Mouse (Mus musculus): ENCODE measurements around the gene Runx1.

The Runx1 gene

DNA sequence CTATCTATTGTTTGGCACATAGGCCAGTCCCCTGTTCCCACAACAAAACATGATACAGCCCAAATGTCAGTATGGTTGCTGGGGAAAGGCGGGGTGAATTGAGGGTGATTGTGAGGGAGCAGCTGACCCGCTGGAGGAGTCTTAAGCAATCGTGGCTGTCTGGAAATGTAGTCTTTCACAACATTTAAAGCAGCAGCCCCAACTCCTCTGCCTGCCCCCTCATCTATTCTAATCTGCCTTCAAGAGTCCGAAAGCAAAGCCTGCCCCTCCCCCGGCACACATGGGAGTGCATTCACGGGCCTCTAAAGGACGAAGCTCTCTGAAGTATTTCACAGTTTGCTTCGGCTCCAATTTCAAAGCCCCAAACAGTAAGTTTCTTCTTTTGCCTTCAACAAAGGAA, 213.4 kb downstream of the Runx1 start:
- no peak for DNase-seq (ENCODE audit: low spot score in 2 of 2)

GRCm38 (mm10) chr16:92611641-92612149, 214.3 kb downstream of the Runx1 start:
- no peak for DNase-seq (ENCODE audit: low spot score in 2 of 2)

- DNase-seq (ENCODE audit: low spot score in 2 of 2): no peak
Measured at GRCm38 (mm10) chr16:92610464-92610863, 215.5 kb downstream of the Runx1 start.

DNA sequence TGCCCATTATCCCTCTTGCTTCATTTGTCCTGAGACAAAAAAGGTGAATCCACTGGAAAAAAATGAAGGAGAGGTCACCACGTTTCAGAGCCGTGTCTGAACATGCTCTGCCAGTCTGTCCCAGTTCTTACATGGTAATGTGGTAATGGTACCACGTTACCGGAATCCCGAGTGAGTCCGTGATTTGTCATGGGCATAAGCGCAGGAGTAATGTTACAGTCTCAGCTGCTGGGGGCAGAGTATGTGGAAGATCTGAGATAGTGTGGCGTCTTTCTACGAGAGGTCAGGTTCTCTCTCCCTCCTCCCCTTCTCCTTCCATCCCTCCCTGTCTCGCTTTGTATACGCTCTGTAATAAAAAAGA, 216.3 kb downstream of the Runx1 start:
- DNase-seq (ENCODE audit: low spot score in 2 of 2): no peak

GRCm38 (mm10) chr16:92609006-92609716, 216.8 kb downstream of the Runx1 start:
- DNase-seq (ENCODE audit: low spot score in 2 of 2): no peak

DNA sequence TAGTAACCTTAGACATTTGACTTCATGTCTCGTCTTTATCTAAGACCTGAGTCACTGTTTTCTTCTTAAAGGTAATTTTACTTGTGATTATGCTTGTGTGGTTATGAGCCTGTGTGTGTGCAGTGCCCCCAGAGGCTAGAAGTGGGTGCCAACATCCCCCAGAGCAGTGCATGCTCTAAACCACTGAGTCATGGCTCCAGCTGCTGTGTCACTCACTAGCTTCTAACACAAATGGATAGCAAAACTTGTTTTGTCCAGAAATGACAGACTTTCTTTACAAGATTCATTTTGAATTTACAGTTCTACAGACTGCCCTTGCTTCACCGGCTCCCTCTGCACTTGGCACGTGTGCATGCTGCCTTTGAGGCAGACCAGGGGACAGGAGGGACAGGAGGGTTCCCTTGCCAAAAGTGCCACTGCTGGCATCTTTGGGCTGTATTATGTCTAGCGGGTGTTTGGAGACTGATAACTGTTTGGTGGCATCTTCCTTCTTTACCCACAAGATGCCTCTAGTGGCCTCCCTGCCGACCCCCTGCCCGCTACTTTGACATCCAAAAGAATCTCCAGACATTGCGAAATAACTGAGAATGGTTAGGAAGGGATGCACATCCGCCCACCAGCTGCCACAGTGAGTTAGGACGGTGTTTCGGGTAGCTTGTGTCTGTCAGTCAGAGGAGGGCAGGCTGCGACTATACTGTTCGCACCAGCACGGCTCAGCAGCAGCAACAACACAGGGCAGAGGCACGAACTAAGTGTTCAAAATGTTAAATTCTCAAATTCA, 217.6 kb downstream of the Runx1 start:
- no peak for DNase-seq (ENCODE audit: low spot score in 2 of 2)

DNA sequence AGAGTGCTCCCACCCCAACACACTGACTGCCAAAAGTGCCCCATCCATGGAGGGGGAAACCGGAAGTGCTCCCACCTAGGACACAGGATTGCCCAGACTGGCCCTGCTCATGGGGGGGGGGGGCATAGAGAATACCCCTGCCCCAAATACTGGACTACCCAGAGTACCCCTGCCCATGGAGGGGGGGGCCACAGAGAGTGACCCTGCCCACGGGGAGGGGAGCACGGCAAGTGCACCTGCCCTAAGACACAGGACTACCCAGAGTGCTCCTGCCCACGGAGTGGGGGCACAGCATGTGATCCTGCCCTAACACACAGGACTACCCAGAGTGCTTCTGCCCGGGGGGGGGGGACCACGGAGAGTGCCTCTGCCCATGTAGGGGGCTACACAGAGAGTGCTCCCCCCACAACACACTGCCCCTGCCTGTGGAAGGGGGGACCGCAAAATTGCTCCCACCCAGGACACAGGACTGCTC, 219.4 kb downstream of the Runx1 start:
- no peak for DNase-seq (ENCODE audit: low spot score in 2 of 2)

DNA sequence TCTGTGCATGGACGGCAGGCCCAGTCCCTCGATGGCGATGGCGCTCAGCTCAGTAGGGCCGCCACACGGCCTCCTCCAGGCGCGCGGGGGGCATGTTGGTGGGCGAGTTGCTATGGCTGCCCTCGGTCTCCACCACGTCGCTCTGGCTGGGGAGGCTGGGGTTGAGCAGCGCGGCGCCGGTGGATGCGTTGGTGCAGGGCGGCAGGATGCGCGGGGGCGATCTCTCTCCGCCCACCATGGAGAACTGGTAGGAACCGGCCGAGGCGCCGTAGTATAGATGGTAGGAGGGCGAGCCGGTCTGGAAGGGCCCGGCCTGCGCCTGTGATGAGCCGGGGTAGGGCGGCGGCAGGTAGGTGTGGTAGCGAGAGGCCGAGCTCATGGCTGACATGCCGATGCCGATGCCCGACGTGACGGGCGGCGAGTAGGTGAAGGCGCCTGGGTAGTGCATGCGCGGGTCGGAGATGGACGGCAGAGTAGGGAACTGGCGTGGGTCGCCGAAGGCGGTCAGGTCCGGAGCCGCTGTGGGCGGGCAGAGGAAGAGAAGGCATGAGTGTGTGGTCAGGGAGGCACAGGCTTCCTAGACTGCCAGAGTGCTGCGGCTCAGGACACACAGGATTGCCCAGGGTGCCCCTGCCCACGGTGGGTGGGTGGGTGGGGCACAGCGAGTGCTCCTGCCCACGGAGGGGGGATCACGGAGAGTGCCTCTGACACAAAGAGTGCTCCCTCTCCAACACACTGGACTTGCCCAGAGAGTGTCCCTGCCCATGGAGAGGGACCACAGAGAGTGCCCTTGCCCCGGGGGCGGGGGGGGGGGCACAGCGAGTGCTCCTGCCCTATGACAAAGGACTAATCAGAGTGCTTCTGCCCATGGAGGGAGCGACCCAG, 220.1 kb downstream of the Runx1 start:
- DNase-seq (ENCODE audit: low spot score in 2 of 2): no peak

GRCm38 (mm10) chr16:92602504-92602903, 223.4 kb downstream of the Runx1 start:
- no peak for DNase-seq (ENCODE audit: low spot score in 2 of 2)

DNA sequence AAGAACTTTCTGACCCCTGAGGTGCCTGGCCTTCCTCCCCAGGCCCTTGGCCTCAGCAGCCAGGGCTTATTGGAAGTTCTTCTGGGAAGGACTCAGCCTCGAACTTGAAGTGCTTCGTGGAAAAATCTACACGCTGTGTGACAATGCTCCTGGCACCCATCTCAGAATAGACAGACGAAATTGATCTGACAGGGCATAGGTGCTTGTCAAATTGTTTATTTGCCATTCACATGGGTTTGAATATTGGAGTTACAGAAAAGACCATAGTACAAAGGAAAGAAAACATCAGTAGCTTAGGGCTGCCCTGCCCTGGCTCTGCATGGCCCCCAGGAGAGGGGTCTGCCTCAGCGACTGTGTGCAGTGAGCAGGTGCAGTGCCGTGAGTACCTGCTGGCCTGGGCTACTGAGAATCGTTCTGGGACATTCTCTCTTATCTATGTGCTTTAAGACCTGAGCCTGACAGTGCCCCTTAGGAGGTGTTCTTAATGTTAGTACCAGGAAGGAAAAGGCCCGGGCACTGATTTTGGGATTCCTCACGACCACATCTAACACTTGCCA, 224.6 kb downstream of the Runx1 start:
- DNase-seq (ENCODE audit: low spot score in 2 of 2): no peak

GRCm38 (mm10) chr16:92599451-92599850, 226.5 kb downstream of the Runx1 start:
- DNase-seq (ENCODE audit: low spot score in 2 of 2): no peak

GRCm38 (mm10) chr16:92597655-92598054, 228.3 kb downstream of the Runx1 start:
- DNase-seq (ENCODE audit: low spot score in 2 of 2): no peak

DNA sequence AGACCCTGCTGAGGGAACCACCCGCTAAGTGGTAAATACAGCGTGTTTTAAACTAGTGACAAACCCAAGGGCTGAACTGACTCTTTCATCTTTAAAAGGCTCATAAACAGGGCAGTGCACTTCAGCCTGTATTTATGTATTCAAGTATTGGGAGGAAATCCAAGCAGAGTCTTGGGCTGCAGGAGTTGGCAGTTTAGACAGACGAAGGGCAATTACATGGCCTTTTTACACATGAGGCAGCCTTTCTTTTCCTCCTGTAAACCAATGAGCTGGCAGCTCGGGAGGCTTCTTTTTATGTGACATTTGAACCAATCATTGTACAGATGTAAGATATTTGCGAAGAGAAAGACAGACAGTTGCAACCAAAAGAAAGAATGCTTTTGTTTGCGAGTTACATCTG, 233.7 kb downstream of the Runx1 start:
- no peak for DNase-seq (ENCODE audit: low spot score in 2 of 2)

- no peak for DNase-seq (ENCODE audit: low spot score in 2 of 2)
Measured at GRCm38 (mm10) chr16:92591783-92592182, 234.2 kb downstream of the Runx1 start.

- no peak for DNase-seq (ENCODE audit: low spot score in 2 of 2)
Measured at GRCm38 (mm10) chr16:92587836-92588235, 238.1 kb downstream of the Runx1 start.

- no peak for DNase-seq (ENCODE audit: low spot score in 2 of 2)
Measured at GRCm38 (mm10) chr16:92581767-92582166, 244.2 kb downstream of the Runx1 start.

- DNase-seq (ENCODE audit: low spot score in 2 of 2): no peak
Measured at GRCm38 (mm10) chr16:92580981-92581380, 245.0 kb downstream of the Runx1 start.

DNA sequence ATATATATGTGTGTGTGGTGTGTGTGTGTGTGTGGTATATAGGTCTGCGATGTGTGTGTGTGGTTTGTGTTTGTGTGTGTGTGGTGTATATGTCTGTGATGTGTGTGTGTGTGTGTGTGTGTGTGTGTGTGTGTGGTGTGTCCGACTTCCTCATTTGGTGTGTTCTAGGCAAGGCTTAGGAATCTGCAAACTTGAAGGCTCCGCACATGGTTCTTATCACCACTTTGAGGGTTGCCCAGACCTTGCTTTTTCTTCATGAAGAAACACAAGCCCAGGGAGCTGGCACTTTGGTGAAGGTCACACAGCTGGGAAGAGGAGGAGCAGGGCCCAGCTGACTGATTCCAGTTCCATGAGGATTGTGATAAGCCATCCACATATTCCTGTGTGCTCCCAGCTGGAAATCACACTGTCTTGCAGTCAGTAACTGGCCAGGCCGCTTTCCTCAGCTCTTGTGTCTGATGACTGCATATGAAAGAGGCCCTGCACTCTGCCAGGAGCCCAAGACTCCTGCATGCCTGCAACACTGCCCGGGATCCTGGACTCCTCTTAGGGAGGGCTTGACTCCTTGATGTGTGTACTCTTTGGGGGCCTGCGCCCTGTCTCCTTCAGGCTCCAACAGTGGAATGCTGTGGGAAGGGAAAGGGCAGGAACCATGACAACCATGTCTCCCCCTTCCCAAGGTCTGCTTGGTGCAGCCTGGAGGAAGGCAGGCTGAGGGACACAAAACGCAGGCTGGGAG, 246.9 kb downstream of the Runx1 start:
- DNase-seq (ENCODE audit: low spot score in 2 of 2): no peak

GRCm38 (mm10) chr16:92577381-92577780, 248.6 kb downstream of the Runx1 start:
- DNase-seq (ENCODE audit: low spot score in 2 of 2): no peak

DNA sequence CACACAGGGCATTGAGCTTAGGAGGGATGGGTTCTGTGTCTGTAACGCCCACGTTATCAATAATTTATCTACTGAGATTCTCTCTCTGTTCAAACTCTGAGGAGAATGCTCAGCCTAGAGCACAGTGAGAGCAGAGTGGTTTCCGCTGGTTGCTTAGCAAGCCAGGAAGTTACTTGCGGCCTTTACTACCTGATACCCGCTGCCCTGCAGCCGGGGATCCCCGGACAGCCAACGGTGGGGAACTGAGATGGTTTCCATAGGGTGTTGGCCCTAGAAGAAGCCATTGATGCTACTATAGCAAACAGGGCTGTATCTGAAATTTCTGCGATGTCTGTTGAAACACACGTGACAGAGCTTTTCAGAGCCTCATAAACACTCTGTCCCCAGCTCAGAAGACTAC, 250.2 kb downstream of the Runx1 start:
- no peak for DNase-seq (ENCODE audit: low spot score in 2 of 2)

- DNase-seq (ENCODE audit: low spot score in 2 of 2): no peak
Measured at GRCm38 (mm10) chr16:92573193-92573592, 252.8 kb downstream of the Runx1 start.

Data from thymus, postnatal 10 days (tissue).